Mouse (Mus musculus) heart, adult 8-10 months (tissue): ENCODE results near the gene Nfam1. TPM values are rescaled to one million over a fixed set of nuclear protein-coding genes. Genes with fewer than 3 reads are reported as not detected.

Source experiments
- DNase-seq: peaks from one replicate; pipeline ENCODE4 v3.0.0; 2022; ENCODE audit warnings: low spot score
- total RNA-seq, 4 experiments: library from RNA; stranded (reverse); gene quantifications; 2 replicates each; pipeline ENCODE4 v1.2.4; 2022

Gene Nfam1
- total RNA-seq, 4 experiments from 2014 or later: 1.1 to 4.8 (median 1.5) TPM

GRCm38 (mm10) chr15:83038812-83039211 is 5.7 kb upstream of the Nfam1 start:
- no peak for DNase-seq

GRCm38 (mm10) chr15:83037755-83038483 is 4.8 kb upstream of the Nfam1 start:
- DNase-seq: peak; percentile 91

DNA sequence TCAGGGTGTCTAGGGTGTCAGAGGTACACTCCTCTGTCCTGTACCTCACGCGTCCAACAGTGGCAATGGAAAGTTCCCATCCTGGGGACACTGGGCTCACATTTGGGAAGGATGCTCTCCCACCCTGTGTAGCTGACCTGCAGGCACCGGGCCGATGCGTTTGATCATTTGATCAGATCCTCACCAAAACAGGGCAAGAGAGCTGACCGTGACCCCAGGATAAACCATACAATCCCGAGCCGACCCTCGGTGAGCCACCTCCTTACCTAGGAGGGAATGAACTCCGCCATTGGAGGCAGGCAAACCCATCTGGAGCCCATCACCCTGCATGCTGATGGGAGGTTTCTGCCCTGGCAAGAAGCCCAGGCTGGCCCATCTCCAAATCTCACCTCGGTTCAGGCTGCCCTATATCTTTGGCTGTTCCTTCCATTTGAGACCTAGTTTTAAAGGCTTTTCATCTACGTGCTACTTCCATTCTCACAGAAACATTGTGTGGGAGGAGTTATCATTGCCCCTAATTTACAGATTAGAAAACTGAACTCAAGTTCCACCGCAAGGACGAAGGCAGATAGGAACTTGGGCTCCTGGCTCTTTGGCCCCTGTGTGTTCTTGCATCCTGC is 3.9 kb upstream of the Nfam1 start:
- DNase-seq: no peak

DNA sequence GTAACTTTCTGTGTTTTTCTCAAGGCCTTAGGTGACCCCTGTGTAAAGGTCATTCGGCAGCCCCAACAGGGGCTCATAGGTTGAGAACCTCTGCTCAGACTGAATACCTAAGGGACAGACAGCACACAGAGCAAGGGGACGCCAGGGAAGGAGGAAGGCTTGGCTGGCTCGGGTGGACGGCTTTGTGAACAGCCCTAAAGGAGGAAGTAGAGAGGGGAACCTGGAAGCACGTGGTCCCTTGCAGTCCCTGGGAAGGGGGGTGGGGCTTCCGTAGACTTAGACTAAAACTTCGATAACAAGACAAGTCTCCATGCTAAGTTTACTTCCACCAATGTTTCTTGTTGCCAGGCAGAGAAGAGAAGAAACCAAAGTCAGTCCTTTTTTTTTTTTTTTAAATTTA is 3.0 kb upstream of the Nfam1 start:
- no peak for DNase-seq

DNA sequence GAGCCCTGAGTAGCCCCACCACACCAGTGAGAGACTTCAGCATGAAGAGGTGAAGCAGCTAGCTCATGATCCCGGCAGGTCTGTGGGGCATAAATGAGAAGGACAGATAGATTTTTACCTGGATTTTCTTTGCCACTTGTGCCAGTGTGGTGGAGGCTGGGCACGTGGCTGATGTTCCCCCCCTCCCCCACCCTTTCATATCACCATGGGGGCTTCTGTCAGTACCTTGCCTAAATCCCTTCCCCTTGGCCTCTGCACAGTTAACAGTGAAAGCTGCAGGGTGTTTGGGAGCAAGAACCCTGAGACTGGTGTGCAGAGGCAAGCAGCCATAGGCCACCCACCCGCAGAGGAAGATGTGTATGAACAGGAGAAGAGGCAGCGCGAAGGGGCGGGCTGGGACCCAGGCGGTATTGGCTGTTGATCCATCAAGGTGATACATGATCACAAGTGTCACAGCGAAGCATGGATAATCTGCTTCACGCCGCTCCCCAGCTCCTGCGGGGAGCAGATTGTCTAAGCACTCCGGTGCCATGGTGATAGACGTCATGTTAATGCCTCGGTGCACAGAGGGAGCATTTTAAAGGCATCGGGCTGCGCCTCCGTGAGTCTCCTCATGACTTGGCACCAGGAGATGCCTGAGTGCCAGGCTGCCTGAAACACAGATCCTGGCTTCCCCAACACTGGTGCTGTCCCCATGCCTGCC is 1.3 kb upstream of the Nfam1 start:
- no peak for DNase-seq

DNA sequence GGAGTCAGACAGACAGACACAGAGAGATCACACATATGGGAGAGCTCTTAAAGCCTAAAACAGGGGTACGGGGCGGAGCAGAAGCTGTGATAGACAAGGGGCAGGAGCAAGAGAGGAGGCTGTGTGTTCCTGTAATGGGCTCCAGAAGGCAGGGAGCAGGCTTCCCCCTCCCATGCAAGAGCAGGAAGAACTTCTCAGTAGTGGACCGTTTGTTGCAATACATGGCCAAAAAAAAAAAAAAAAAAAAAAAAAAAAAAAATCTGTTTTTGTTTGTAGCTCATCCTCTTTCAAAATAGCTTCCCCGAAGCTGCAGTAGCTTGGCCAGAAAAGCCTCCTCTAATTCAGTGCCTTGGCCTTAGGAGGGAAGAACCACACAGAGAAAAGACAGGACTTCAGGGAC is 2.2 kb downstream of the Nfam1 start:
- no peak for DNase-seq

GRCm38 (mm10) chr15:83029725-83030718 is 3.1 kb downstream of the Nfam1 start:
- DNase-seq: no peak

DNA sequence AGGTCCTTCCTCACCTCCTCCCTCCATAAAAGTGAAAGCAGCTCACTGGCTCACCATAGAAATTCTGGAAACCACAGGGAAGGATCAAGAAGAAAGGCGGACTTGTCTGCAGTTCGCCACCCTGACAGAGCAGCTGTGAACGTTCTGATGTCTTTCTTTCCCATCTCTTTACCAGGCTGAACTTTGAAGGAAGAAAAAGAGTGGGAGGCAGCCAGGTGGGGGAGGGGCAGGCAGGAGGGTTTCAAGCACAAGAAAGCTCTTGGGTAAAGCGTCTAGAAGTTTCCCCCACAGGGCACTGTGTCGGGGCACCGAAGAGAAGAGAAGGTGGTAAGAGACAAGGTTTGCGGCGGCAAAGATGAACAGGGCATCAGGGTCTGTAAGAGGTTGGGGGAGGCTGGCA is 7.0 kb downstream of the Nfam1 start:
- no peak for DNase-seq

- no peak for DNase-seq
These were observed 7.9 kb downstream of the Nfam1 start for GRCm38 (mm10) chr15:83025041-83025760.

- DNase-seq: no peak
These were observed 10.2 kb downstream of the Nfam1 start for GRCm38 (mm10) chr15:83022947-83023346.

DNA sequence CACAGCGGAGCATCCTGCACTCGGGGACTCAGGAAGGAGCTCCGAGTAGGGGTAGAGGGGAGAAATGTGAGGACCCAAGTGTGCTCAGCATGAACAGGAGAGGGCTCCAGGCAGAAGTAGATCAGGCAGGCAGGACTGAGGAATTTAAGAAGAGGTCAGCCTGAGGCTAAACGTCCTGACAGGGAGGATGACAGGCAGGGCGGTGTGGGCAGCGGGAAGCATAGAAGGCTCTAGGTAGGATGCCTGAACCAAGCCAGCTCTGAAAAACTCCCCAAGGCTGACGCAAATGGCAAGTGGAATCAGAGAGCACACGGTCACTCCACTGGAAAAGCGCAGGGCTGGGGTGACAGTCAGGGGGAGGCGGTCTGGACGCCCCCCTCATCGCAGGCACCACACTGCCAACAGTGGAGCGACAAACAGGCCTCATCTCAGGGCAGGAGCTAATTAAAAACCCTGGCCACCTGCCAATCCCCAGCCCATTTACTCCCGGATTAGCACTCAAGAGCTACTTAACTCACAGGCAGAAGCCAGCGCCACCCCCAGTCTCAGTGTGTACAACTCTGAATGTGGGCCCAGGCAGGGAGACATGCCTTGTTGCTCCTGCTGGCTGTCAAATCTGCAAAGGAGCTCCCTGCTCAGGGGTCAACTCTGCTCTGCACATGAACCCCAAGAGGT is 22.0 kb downstream of the Nfam1 start:
- DNase-seq: peak; percentile 53

GRCm38 (mm10) chr15:83010423-83010822 is 22.7 kb downstream of the Nfam1 start:
- no peak for DNase-seq

DNA sequence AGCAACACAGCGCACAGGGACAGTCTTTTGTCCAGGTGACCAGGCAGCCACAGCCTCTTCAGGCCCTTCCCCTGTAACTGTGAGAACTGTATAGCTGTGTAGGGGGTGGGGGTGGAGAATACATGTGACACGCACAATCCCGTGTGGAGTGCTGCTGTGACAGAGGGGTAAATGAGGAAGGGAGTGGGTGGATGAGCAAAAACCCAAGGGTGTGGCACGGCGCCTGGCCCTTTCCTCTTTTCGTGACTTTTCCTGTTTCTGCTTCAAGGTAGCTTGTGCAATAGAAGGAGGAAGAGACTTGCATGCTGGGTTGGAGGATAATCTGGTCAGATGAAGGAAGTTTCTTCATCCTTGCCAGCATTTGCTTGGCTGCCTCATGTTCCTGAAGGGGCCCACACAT is 23.6 kb downstream of the Nfam1 start:
- no peak for DNase-seq

- no peak for DNase-seq
These were observed 24.2 kb downstream of the Nfam1 start for GRCm38 (mm10) chr15:83008761-83009423.

DNA sequence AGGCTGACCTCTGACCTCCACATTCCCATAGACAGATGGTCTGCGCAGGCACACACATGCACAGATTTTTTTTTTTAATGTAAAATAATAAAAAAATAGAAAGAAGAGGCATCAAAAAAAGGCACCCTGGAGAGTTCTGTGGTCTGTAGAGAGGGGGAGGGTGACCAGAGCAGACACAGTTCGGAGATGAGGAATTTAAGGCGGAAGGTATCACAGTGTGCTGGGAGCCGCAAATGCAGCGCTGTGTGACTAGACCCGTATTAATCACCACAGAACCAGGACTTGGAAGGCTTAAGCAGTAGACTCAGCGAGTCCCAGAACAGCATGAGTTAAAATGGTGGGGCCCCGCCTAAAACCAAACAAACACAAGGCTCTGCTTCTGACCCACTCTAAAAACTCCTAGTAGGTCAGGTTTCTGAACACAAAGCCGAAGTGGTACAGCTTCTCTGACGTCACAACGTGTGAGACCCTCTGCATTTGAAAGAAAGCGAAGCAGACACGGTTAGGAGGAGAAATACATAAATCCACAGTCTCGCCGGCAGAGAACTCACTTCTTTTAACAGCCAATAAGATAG is 25.7 kb downstream of the Nfam1 start:
- DNase-seq: no peak

- no peak for DNase-seq
These were observed 30.2 kb downstream of the Nfam1 start for GRCm38 (mm10) chr15:83002665-83003548.

GRCm38 (mm10) chr15:82998811-82999221 is 34.3 kb downstream of the Nfam1 start:
- no peak for DNase-seq

DNA sequence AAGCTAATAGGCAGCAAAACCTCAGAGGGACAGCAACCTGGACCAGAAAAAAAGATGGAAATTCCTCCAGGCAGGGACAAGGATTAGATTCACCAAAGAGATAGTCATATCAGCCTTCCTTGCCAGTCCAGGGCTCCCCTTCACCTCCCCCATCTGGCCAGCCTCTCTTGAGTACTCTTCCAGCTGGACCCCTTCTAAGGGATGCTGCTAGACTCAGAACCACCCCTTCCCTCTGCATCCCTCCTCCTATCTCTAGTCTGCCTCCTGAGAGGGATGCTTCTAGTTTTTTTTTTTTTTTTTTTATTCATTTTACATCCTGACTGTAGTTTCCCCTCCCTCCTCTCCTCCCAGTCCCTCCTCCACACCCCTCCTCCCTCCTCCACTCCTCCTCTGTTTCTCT is 36.7 kb downstream of the Nfam1 start:
- no peak for DNase-seq
